Mouse (Mus musculus) neutrophil, adult 5-6 weeks (primary cell): Measurements from ENCODE around the gene Zfp641. TPM values are rescaled to one million over a fixed set of nuclear protein-coding genes. Genes with fewer than 3 reads are reported as not detected.

Source experiments
- ATAC-seq: fragments of 151-379, 151-347 bp; 2 replicates; pipeline ENCODE4 v1.8.0; 2017; ENCODE audit warnings: mild to moderate bottlenecking, moderate TSS enrichment; ENCODE audit not compliant: insufficient number of reproducible peaks, poor library complexity, low FRiP score, severe bottlenecking; ENCODE audit errors: extremely low read depth
- total RNA-seq: library from RNA; stranded (forward); fragments of 200-1000 nt; gene quantifications from 2 replicates; pipeline ENCODE4 v1.2.3, GENCODE M21; 2017

The Zfp641 gene
- 0.12 TPM in 1 of 2 replicates, not detected in the other for total RNA-seq

DNA sequence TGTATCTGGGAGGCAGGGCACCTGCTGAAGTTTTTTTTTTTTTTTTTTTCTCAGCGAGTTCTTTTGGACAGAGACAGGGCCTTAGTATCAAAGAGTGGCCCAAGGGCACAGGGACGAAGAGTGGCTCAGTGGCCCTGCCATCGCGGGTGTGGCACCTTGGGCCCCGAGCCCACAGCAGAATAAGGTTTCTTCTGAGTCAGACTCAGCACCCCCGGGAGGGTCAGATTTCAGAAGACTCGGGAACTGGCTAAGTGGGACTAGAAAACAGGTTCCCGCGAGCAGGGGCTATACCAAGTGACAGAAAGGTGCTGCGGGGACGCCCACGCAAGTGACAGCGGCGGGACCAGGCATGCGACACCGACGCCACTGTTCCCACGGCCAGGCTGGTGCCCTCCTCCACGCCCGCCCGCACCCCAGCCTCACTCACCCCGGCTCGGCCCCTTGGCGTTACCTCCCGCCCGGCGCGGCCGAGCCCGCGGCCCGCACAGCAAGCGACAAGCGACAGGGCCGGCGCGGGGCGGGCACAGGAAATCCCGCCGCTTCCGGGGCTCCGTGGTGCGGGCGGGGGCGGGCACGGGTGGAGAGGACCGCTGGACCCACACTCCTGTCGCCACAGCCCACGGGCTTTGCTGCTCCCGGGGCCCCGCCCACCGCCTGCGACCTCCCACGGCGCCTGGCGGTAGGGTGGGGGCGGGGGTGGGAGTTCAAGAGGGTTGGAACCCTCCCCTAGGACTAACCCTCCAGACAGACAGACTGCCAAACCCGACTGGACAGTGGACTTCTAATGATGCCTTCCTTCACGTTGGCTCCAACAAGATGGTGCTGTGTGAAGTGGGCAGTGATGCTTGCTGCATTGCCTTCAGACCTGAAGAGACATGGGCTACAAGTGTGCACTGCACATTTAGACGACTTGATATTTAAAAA, at the start of gene Zfp641:
TSS of gene Zfp641 (minus strand) at position 534 of the 924 bp plus-strand sequence.
- no peak for ATAC-seq

DNA sequence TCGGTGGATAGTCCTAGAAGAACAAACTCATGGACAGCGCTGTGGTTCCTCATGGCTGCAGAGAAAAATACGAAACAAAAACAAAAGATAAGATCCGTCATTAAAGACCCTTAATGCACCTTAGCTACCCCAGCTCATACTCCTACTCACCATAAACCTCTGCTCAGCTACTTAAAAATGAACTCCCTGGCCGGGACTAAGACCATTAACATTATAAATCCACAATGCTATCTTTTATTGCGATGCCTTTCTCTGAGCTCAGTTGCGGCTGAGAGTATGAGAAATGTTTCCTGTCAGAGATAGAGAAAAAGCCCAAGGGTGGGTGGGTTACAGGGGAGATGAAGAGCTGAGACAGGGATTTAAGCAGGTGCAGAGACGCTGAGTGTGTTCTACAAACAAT, 44.9 kb upstream of the Zfp641 start, which contains the start of gene Olfr284:
TSS of gene Olfr284 (minus strand) at position 101 of the 400 bp plus-strand sequence.
- no peak for ATAC-seq

DNA sequence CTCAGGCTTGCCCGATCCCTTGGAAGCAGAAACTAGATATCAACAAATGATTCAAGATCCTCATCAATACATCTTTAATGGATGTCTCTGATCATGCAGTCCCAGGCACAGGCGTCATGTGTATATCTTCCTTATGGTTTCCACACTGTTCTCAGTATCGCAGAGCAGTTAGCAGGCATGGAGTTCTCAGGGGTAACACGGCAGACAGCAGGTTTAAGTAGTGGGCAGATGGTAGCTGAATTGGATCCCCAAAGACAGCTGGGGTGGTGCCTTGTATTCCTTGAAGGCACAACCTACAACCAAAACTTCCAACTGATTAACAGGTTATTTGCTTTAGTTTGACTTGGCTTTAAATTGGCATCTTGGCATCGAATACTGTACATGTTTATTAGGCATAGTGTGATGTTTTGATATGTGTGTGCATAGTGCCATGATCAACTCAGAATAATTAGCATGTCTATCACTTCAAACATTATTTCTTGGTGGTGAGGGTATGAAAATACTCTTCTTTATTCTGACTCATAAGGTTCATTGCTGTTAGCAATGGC, 21.3 kb upstream of the Zfp641 start, which contains the start of gene Olfr285:
TSS of gene Olfr285 (minus strand) at position 177 of the 548 bp plus-strand sequence.
- no peak for ATAC-seq

DNA sequence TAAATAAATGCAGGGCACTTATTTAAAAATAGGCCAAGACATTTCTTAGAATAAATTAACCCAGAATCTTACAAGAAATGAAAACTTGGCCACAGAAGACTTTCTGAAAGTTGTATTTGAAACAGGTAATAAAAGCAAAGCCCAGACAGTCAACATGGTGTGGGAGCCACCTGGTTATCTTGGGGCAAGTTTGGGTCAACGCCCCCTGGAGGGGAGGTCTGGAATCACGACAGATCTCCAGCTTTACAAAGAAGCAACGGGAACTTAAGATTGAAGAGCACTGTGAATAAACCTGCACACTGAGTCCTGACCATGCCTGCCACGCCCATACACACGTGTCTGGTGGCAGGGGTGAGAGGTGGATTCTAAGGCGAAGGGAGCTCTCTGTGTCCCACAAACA, 19.7 kb upstream of the Zfp641 start:
- ATAC-seq: no peak

DNA sequence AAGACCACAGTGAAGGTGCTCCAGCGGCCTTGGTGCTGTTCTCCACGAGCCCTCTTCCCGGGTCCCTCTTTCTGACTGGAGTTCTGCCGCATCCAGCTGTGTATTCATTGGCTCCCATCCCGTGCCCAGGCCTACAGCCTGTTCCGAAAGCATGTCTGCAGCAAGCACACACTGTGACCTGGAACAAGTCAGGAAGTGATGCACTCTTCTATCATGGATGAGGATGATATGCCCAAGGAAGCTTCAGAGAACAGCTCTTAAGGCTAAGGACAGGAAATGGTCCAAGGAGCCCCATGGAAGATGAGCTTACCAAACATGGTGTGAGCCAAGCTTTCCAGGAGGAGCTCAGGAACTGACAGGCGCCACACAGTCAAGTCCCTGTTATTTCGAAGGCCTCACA, 2.3 kb downstream of the Zfp641 start:
- ATAC-seq: no peak

DNA sequence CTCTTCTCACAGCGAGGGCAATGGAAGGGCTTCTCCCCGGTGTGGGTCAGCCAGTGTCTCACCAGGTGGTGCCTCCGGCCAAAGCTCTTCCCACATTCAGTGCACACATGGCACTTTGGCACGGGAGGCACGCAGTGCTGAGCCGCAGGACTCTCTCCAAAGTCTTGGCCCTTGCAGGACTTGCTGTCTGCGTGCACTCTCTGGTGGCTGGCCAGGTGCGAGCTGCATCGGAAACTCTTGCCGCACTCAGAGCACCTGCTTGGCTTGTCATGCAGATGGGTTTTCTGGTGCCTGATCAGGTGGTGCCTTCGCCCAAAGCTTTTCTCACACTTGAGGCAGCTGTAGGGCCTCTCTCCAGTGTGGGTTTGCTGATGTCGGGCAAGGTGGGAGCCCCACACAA, 7.4 kb downstream of the Zfp641 start:
- no peak for ATAC-seq

DNA sequence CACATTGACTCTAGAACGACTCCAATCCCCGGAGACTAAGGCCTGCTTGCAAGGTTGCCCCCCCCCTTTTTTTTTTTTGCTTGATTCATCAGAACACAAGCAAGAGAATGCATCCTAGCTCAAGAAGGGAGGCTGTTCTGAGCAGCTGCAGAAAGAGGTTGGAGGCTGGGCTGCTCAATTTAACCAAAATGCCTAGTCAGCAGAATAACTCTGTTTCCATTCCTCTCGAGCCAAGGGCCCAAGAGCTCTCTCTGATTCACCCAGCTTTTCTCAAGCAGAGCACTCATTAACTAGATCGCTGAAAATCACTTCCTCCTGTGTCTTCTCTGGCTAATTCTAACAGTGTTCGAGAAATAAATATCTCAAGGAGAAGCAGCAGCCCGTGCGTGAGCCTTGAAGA, 9.5 kb downstream of the Zfp641 start:
- no peak for ATAC-seq

DNA sequence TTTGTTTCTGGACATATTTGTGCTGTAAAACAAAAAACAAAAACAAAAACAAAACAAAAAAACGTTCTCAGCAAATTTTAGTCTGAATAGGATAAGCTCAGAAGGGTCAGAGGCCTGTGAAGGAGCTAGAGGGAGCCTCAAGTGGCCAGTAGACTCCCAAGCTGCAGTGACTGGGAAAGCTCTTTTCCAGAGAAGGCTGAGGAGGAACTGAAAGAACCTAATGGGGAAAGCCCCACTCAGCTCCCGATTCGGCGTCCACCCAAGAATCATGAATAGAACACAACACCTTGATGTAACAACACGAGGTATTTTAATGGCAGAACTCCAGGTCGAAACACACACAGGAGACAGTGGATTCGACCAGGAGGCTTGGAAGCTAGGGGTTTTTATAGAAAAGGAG, 38.2 kb downstream of the Zfp641 start:
- ATAC-seq: no peak

DNA sequence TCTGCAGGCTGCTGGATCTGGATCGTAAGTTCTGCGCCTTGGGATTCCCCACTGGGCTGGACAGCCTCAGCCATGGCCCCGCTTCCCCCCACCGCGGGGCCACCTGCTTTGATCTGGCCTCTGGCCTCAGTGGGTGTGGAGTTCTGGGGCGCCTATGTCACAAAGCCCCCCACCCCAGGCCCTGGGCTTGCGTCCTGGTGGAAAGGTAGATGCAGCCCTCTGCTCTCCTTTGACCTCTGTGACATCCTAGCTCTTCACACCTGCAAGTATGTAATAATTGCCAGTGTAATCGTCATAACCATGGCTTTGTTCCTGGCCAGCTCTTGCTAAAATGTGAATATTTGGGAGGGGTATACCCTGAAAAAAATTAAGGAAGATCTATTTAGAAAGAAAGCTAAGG, 38.8 kb downstream of the Zfp641 start, which contains the start of gene H1fnt:
TSS of gene H1fnt (minus strand) at position 101 of the 400 bp plus-strand sequence.
- no peak for ATAC-seq

DNA sequence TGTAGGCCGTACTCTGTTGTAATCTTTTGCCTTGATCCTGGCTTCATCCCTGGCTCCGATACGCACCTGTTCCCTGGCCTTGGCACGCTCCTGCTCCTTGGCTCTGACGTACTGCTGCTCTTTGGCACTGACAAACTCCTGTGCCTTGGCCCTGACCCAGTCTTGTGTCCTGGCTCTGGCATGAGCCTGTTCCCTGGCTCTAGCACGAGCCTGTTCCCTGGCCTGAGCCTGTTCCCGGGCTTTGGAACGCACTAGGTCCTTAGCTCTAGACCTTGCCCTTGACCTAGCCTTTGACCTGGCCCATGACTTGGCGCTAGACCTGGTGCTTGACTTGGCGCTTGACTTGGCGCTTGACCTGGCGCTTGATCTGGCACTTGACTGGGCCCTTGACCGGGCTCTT, 39.7 kb downstream of the Zfp641 start:
- ATAC-seq: no peak

Other genes starting within 250 kb of the Zfp641 start
- 2.2 and 2.6 TPM in 2 replicates for gene Pfkm, start 203.6 kb downstream of the Zfp641 start, total RNA-seq
- 57.2 and 67.4 TPM in 2 replicates for gene Senp1, start 202.4 kb downstream of the Zfp641 start, total RNA-seq
- gene Asb8, start 130.5 kb downstream of the Zfp641 start, total RNA-seq: 18.9 and 21.8 TPM in 2 replicates
- not detected in 2 replicates for gene Ccdc184, start 129.0 kb downstream of the Zfp641 start, total RNA-seq
- gene Olfr288, start 100.6 kb downstream of the Zfp641 start, total RNA-seq: not detected in 2 replicates
- gene Gm44579, start 75.2 kb downstream of the Zfp641 start, total RNA-seq: not detected in 2 replicates
- gene Olfr287, start 75.1 kb downstream of the Zfp641 start, total RNA-seq: not detected in 2 replicates
- gene Olfr286, start 61.7 kb downstream of the Zfp641 start, total RNA-seq: not detected in 2 replicates
- not detected in 2 replicates for gene H1fnt, start 38.9 kb downstream of the Zfp641 start, total RNA-seq
- not detected in 2 replicates for gene Olfr285, start 21.2 kb upstream of the Zfp641 start, total RNA-seq
- not detected in 2 replicates for gene Olfr284, start 44.8 kb upstream of the Zfp641 start, total RNA-seq
- gene Olfr283, start 84.8 kb upstream of the Zfp641 start, total RNA-seq: not detected in 2 replicates
- gene Olfr282, start 135.1 kb upstream of the Zfp641 start, total RNA-seq: not detected in 2 replicates
- gene Olfr281, start 156.4 kb upstream of the Zfp641 start, total RNA-seq: 0.12 TPM in 1 of 2 replicates, not detected in the other
- not detected in 2 replicates for gene OR5BS1P, start 173.7 kb upstream of the Zfp641 start, total RNA-seq
- not detected in 2 replicates for gene Lalba, start 186.6 kb upstream of the Zfp641 start, total RNA-seq
- not detected in 2 replicates for gene Olfr279, start 196.2 kb upstream of the Zfp641 start, total RNA-seq
- 39.3 and 42.1 TPM in 2 replicates for gene Kansl2, start 238.1 kb upstream of the Zfp641 start, total RNA-seq